Mouse (Mus musculus) skeletal muscle tissue, postnatal 0 days (tissue): Measurements from ENCODE around the gene Zmym6. TPM values are rescaled to one million over a fixed set of nuclear protein-coding genes. Genes with fewer than 3 reads are reported as not detected.

Experiments used
- polyA plus RNA-seq: library from polyadenylated mRNA; unstranded; fragments of >200 nt; fragmentation: Nextera tagmentation; extraction: Ambion mirVana; gene quantifications from 2 replicates; pipeline ENCODE4 v1.2.1, GENCODE M21; 2015

Zmym6 gene
- polyA plus RNA-seq = 6.1 and 8.1 TPM in 2 replicates

GRCm38 (mm10) chr4:127076875-127077548 is at the start of gene Zmym6:
Gene Zmym6, plus strand, starts transcription at chr4:127077383.

GRCm38 (mm10) chr4:127060585-127061290 is 16.4 kb upstream of the Zmym6 start, which contains the start of gene Zmym1:
Gene Zmym1, minus strand, starts transcription at chr4:127061152.

DNA sequence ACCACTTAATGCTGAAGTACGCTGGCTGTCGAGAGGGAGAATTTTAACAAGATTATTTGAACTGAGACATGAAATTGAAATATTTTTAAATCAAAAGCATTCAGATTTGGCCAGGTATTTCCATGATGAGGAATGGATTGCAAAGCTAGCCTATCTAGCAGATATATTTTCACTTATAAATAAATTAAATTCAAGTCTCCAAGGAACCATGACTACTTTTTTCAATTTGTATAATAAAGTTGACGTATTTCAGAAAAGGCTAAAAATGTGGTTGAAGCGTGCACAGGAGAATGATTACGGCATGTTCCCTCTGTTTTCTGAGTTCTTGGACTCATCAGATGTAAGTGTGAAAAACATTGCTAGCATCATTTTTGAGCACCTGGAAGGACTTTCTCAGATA is 46.2 kb downstream of the Zmym6 start, which contains the start of gene Tmem35b:
Gene Tmem35b (plus strand): TSS at position 301 of the 400 bp plus-strand sequence.

GRCm38 (mm10) chr4:127168914-127169345 is 91.7 kb downstream of the Zmym6 start, which contains the start of gene Dlgap3:
Gene Dlgap3, plus strand, starts transcription at chr4:127169204.

Other genes starting within 250 kb of the Zmym6 start
- gene Zmym4, start 109.2 kb upstream of the Zmym6 start, polyA plus RNA-seq = 7.3 and 9.6 TPM in 2 replicates
- 31.4 and 35.8 TPM in 2 replicates for gene Sfpq, start 56.1 kb upstream of the Zmym6 start, polyA plus RNA-seq
- 4.6 and 7.0 TPM in 2 replicates for gene Zmym1, start 16.2 kb upstream of the Zmym6 start, polyA plus RNA-seq
- gene Tmem35b, start 46.3 kb downstream of the Zmym6 start, polyA plus RNA-seq = 5.4 and 8.1 TPM in 2 replicates
- gene Dlgap3, start 91.8 kb downstream of the Zmym6 start, polyA plus RNA-seq = 0.29 and 0.40 TPM in 2 replicates
- 57.3 and 57.8 TPM in 2 replicates for gene Smim12, start 166.4 kb downstream of the Zmym6 start, polyA plus RNA-seq
- 17.9 and 21.2 TPM in 2 replicates for gene Gja4, start 236.7 kb downstream of the Zmym6 start, polyA plus RNA-seq